Mouse (Mus musculus) limb, embryonic 14.5 days (tissue): ENCODE results near the gene Pigw. TPM values are rescaled to one million over a fixed set of nuclear protein-coding genes. Genes with fewer than 3 reads are reported as not detected.

ENCODE experiments used
- ATAC-seq: fragments of 200-750 bp; cut with Nextera tagmentation; 2 replicates; pipeline ENCODE4 v1.8.0; 2017; ENCODE audit warnings: low read depth, moderate number of reproducible peaks, moderate TSS enrichment; ENCODE audit not compliant: low FRiP score
- DNase-seq: peaks from one replicate; pipeline ENCODE4 v3.0.0-alpha.2; 2015; ENCODE audit warnings: low spot score
- H3K27ac ChIP-seq: fragments of 300-500 bp; sonication (generic); replicated peaks from 2 replicates; pipeline ENCODE4 v1.5.1; 2014; ENCODE audit warnings: low read depth, mild to moderate bottlenecking, low read length, moderate library complexity, mixed read lengths
- H3K27me3 ChIP-seq: fragments of 300-500 bp; sonication (generic); 2 replicates; pipeline ENCODE4 v1.6.1; 2014; ENCODE audit warnings: low read length, mixed read lengths; ENCODE audit not compliant: control insufficient read depth, insufficient read depth
- H3K36me3 ChIP-seq: fragments of 300-500 bp; sonication (generic); 2 replicates; pipeline ENCODE4 v1.6.1; 2014; ENCODE audit warnings: mild to moderate bottlenecking, low read length, moderate library complexity, mixed read lengths; ENCODE audit not compliant: control insufficient read depth, insufficient read depth
- H3K4me1 ChIP-seq: fragments of 300-500 bp; sonication (generic); 2 replicates; pipeline ENCODE4 v1.6.1; 2014; ENCODE audit warnings: antibody characterized with exemption, low read length, mixed read lengths; ENCODE audit not compliant: control insufficient read depth, insufficient read depth
- H3K4me2 ChIP-seq: fragments of 300-500 bp; sonication (generic); replicated peaks from 2 replicates; pipeline ENCODE4 v1.6.1; 2014; ENCODE audit warnings: low read depth, mild to moderate bottlenecking, low read length, moderate library complexity; ENCODE audit not compliant: severe bottlenecking
- H3K4me3 ChIP-seq: fragments of 300-500 bp; sonication (generic); replicated peaks from 2 replicates; pipeline ENCODE4 v1.5.1; 2014; ENCODE audit warnings: low read length
- H3K9ac ChIP-seq: fragments of 300-500 bp; sonication (generic); 2 replicates; pipeline ENCODE4 v1.6.1; 2014; ENCODE audit warnings: mild to moderate bottlenecking, low read depth, low read length, moderate library complexity; ENCODE audit not compliant: severe bottlenecking
- H3K9me3 ChIP-seq: fragments of 300-500 bp; sonication (generic); 2 replicates; pipeline ENCODE4 v1.6.1; 2016; ENCODE audit warnings: low read length; ENCODE audit not compliant: control insufficient read depth
- POLR2A ChIP-seq: fragments of 200-500 bp; IDR thresholded peaks from 2 replicates; pipeline ENCODE4 v1.8.0; 2012; ENCODE audit warnings: inconsistent platforms, mild to moderate bottlenecking, moderate library complexity, borderline replicate concordance; ENCODE audit not compliant: insufficient read depth, insufficient read length; ENCODE audit errors: extremely low read depth
- WGBS: fragments of 180-500 bp; shearing (Covaris S2); extraction: QIAGEN DNeasy Blood & Tissue Kit; methylation state at CpG from one replicate; pipeline ENCODE4 v1.1.7; 2014; 5-methylcytosine and 5-hydroxymethylcytosine counted together
- polyA plus RNA-seq, 2 experiments: library from polyadenylated mRNA; depleted of rRNA in 1 of 2; stranded (reverse) in 1 of 2; unstranded in 1 of 2; fragments of >200 nt; fragmentation: Nextera tagmentation in 1 of 2; extraction: Ambion mirVana in 1 of 2; gene quantifications; 2 replicates each; pipeline versions ENCODE4 v1.2.1 to v1.2.3; 2012 to 2014

Pigw gene
- polyA plus RNA-seq, 2 experiments: 2.4 to 5.8 TPM

GRCm38 (mm10) chr11:84907081-84907480 lies 27.0 kb upstream of the Pigw start:
- Histone ChIP-seq H3K9ac (no peak overlapping the region), H3K9me3 (no peaks in the 10 kb centered on the region), H3K4me3 (no peak overlapping the region), H3K4me1 (no peaks in the 10 kb centered on the region), H3K4me2 (no peak overlapping the region), H3K27ac (no peak overlapping the region), H3K27me3 (no peaks in the 10 kb centered on the region), H3K36me3 (peaks cover 94% of the 10 kb centered on the region)
- DNase-seq (no peak), ATAC-seq (no peak)
- 68% methylated on average over 3 of the region's 3 CpGs for WGBS
- no peak for TF ChIP-seq POLR2A

GRCm38 (mm10) chr11:84904597-84905144 lies 24.6 kb upstream of the Pigw start:
- TF ChIP-seq POLR2A: no peak
- 81% methylated on average over 9 of the region's 9 CpGs for WGBS
- no peak overlapping the region for H3K27ac ChIP-seq
- no peak overlapping the region for H3K9ac ChIP-seq
- H3K36me3 ChIP-seq: peaks cover 96% of the 10 kb centered on the region
- DNase-seq: no peak
- no peaks in the 10 kb centered on the region for H3K27me3 ChIP-seq
- no peaks in the 10 kb centered on the region for H3K9me3 ChIP-seq
- H3K4me3 ChIP-seq: no peak overlapping the region
- no peak for ATAC-seq
- H3K4me2 ChIP-seq: no peak overlapping the region
- no peaks in the 10 kb centered on the region for H3K4me1 ChIP-seq

- DNase-seq (no peak), ATAC-seq (no peak)
- H3K27me3 ChIP-seq: no peaks in the 10 kb centered on the region
- 93% methylated on average over 15 of the region's 15 CpGs for WGBS
- H3K36me3 ChIP-seq: peaks cover 74% of the 10 kb centered on the region
- H3K4me3 ChIP-seq: no peak overlapping the region
- no peak overlapping the region for H3K27ac ChIP-seq
- no peaks in the 10 kb centered on the region for H3K9me3 ChIP-seq
- H3K9ac ChIP-seq: no peak overlapping the region
- no peaks in the 10 kb centered on the region for H3K4me1 ChIP-seq
- no peak overlapping the region for H3K4me2 ChIP-seq
- TF ChIP-seq POLR2A: no peak
Observed at GRCm38 (mm10) chr11:84893113-84893512, 13.0 kb upstream of the Pigw start.

- no peak overlapping the region for H3K4me3 ChIP-seq
- peaks cover 81% of the 10 kb centered on the region for H3K36me3 ChIP-seq
- no peaks in the 10 kb centered on the region for H3K9me3 ChIP-seq
- H3K27me3 ChIP-seq: no peaks in the 10 kb centered on the region
- DNase-seq (no peak), ATAC-seq (no peak)
- H3K4me1 ChIP-seq: no peaks in the 10 kb centered on the region
- no peak overlapping the region for H3K9ac ChIP-seq
- no peak overlapping the region for H3K4me2 ChIP-seq
- no peak for TF ChIP-seq POLR2A
- 89% methylated on average over 7 of the region's 7 CpGs for WGBS
- H3K27ac ChIP-seq: no peak overlapping the region
Observed at GRCm38 (mm10) chr11:84891705-84892104, 11.6 kb upstream of the Pigw start.

- Histone ChIP-seq H3K27me3 (no peaks in the 10 kb centered on the region), H3K27ac (no peak overlapping the region), H3K36me3 (peaks cover 78% of the 10 kb centered on the region), H3K4me3 (no peak overlapping the region), H3K4me1 (no peaks in the 10 kb centered on the region), H3K9me3 (no peaks in the 10 kb centered on the region), H3K9ac (no peak overlapping the region), H3K4me2 (no peak overlapping the region)
- no peak for TF ChIP-seq POLR2A
- ATAC-seq: no peak
- DNase-seq: no peak
- 92% methylated on average over 2 of the region's 2 CpGs for WGBS
Observed at GRCm38 (mm10) chr11:84889492-84889891, 9.4 kb upstream of the Pigw start.

- Histone ChIP-seq H3K27me3 (no peaks in the 10 kb centered on the region), H3K9me3 (no peaks in the 10 kb centered on the region), H3K4me3 (no peak overlapping the region), H3K27ac (no peak overlapping the region), H3K36me3 (peaks cover 74% of the 10 kb centered on the region), H3K9ac (no peak overlapping the region), H3K4me1 (no peaks in the 10 kb centered on the region), H3K4me2 (no peak overlapping the region)
- no peak for TF ChIP-seq POLR2A
- ATAC-seq (no peak), DNase-seq (no peak)
- 96% methylated on average over 8 of the region's 8 CpGs for WGBS
Observed at GRCm38 (mm10) chr11:84888025-84888424, 7.9 kb upstream of the Pigw start.
